9 mouse cellular contexts compared by ENCODE assay signal in genomic region chr4:150176535-150176934, GRCm38 (mm10). TPM values are rescaled to one million over a fixed set of nuclear protein-coding genes. Genes with fewer than 3 reads are reported as not detected.
DNase-seq lines count a peak whose midpoint lies in the region; ATAC-seq and TF ChIP-seq lines count a peak whose summit lies in the region.
"Had no signal": no experiment of that assay in that cellular context is flagged by ENCODE, and none has a peak within 500 bp of the region (broad histone marks: within the 10 kb centered on the region; RNA-seq: fewer than 3 reads in every experiment).

No protein-coding gene starts in this region.

- no peak overlapping the region for H3K4me3 ChIP-seq in layer of hippocampus, adult 2 months
- H3K4me3 ChIP-seq in heart, embryonic 15.5 days, result no peak overlapping the region
- H3K4me3 ChIP-seq: myocyte had no signal

- 4% methylated on average over 7 of the region's 7 CpGs for WGBS in heart, embryonic 15.5 days

- no peak overlapping the region for H3K9ac ChIP-seq in heart, embryonic 15.5 days

- no peaks in the 10 kb centered on the region for H3K36me3 ChIP-seq in heart, embryonic 15.5 days
- H3K36me3 ChIP-seq in splenic B cell, adult 2 months (ENCODE audit: control insufficient read depth, insufficient read depth, low read length, poor library complexity, severe bottlenecking), result no peaks in the 10 kb centered on the region

- peak; percentile 81 for TF ChIP-seq CTCF in layer of hippocampus, adult 2 months (conservative IDR thresholded peaks at IDR 0.05)

- peak; percentile 8 to 21 for DNase-seq in layer of hippocampus, adult 2 months (ENCODE audit: low spot score in 2 of 2)
- no peak for DNase-seq in layer of hippocampus, adult 9-10 months (ENCODE audit: low spot score)
- DNase-seq in T-cell, adult 2 months (ENCODE audit: low spot score), result peak; percentile 35
- DNase-seq in embryo, embryonic 10 days (ENCODE audit: low spot score), result peak; percentile 84
- DNase-seq in kidney, postnatal 25 days, result peak; percentile 48 to 56
- DNase-seq in lung, postnatal 25 days (ENCODE audit: low spot score), result peak; percentile 18
- peak; percentile 79 for DNase-seq in splenic B cell, adult 2 months (ENCODE audit: low read depth, low spot score)

- H3K4me2 ChIP-seq in heart, embryonic 15.5 days, result peak overlapping the region; percentile 21; the same call in 1 of the 2 replicates

- H3K9me3 ChIP-seq in heart, embryonic 15.5 days (replicated peaks), result no peaks in the 10 kb centered on the region

- no peak overlapping the region for H3K27ac ChIP-seq in layer of hippocampus, adult 2 months
- H3K27ac ChIP-seq in heart, embryonic 15.5 days, result no peak overlapping the region

- no peak for ATAC-seq in heart, embryonic 15.5 days (replicated peaks; ENCODE audit: insufficient number of reproducible peaks, insufficient read depth, low FRiP score, low read depth)

- no peaks in the 10 kb centered on the region for H3K27me3 ChIP-seq in heart, embryonic 15.5 days
- H3K27me3 ChIP-seq in splenic B cell, adult 2 months (ENCODE audit: control insufficient read depth, insufficient read depth, low read length, poor library complexity, severe bottlenecking), result no peaks in the 10 kb centered on the region

- H3K4me1 ChIP-seq in heart, embryonic 15.5 days (replicated peaks), result 0 out of 2 replicates have a peak, but pooled peaks cover 3% of the 10 kb centered on the region

RNA-seq across cellular contexts. Expression of gene Car6, which starts 24.6 kb away (rescaled TPM):
- not detected for total RNA-seq in layer of hippocampus, adult 2 months (2021)
- not detected in 2 replicates for polyA plus RNA-seq in heart, embryonic 15.5 days (2015; fragmentation: Nextera tagmentation; extraction: Ambion mirVana)

RNA-seq across cellular contexts. Expression of gene Slc2a7, which starts 27.8 kb away (rescaled TPM):
- not detected for total RNA-seq in layer of hippocampus, adult 2 months (2021)
- polyA plus RNA-seq in heart, embryonic 15.5 days (2015; fragmentation: Nextera tagmentation; extraction: Ambion mirVana), result not detected in 2 replicates
- polyA plus RNA-seq: myocyte had no signal

RNA-seq across cellular contexts. Expression of gene Slc2a5, which starts 57.5 kb away (rescaled TPM):
- 1 to 10 TPM; 4.6 to 5.5 TPM for total RNA-seq in layer of hippocampus, adult 2 months (2021)
- polyA plus RNA-seq in heart, embryonic 15.5 days (2015; fragmentation: Nextera tagmentation; extraction: Ambion mirVana), result 0.74 and 0.93 TPM in 2 replicates

RNA-seq across cellular contexts. Expression of gene Eno1, which starts 60.0 kb away (rescaled TPM):
- 100 to 1,000 TPM; 416 to 423 TPM for total RNA-seq in layer of hippocampus, adult 2 months (2021)
- 1,686 and 1,690 TPM in 2 replicates for polyA plus RNA-seq in heart, embryonic 15.5 days (2015; fragmentation: Nextera tagmentation; extraction: Ambion mirVana)
